Mouse (Mus musculus) intestine, postnatal 0 days (tissue): Measurements from ENCODE around the gene Fuca1. TPM values are rescaled to one million over a fixed set of nuclear protein-coding genes. Genes with fewer than 3 reads are reported as not detected.

Experiments used
- ATAC-seq: fragments of 200-750 bp; cut with Nextera tagmentation; 2 replicates; pipeline ENCODE4 v1.8.0; 2017; ENCODE audit warnings: mild to moderate bottlenecking, moderate TSS enrichment, moderate library complexity
- H3K27ac ChIP-seq: fragments of 300-500 bp; sonication (generic); 2 replicates; pipeline ENCODE4 v1.5.1; 2014; ENCODE audit warnings: mild to moderate bottlenecking, low read depth, low read length, moderate library complexity
- H3K27me3 ChIP-seq: fragments of 300-500 bp; sonication (generic); replicated peaks from 2 replicates; pipeline ENCODE4 v1.6.1; 2014; ENCODE audit warnings: low read length, mixed read lengths; ENCODE audit not compliant: control insufficient read depth, insufficient read depth
- H3K36me3 ChIP-seq: fragments of 300-500 bp; sonication (generic); 2 replicates; pipeline ENCODE4 v1.6.1; 2014; ENCODE audit warnings: mild to moderate bottlenecking, moderate library complexity; ENCODE audit not compliant: control insufficient read depth, insufficient read depth
- H3K4me1 ChIP-seq: fragments of 300-500 bp; sonication (generic); replicated peaks from 2 replicates; pipeline ENCODE4 v1.6.1; 2014; ENCODE audit warnings: antibody characterized with exemption, low read length, mixed read lengths; ENCODE audit not compliant: control insufficient read depth, insufficient read depth
- H3K4me2 ChIP-seq: fragments of 300-500 bp; sonication (generic); replicated peaks from 2 replicates; pipeline ENCODE4 v1.6.1; 2014; ENCODE audit warnings: low read depth, mild to moderate bottlenecking, moderate library complexity
- H3K4me3 ChIP-seq: fragments of 300-500 bp; sonication (generic); 2 replicates; pipeline ENCODE4 v1.5.1; 2014; ENCODE audit warnings: low read depth, low read length
- H3K9ac ChIP-seq: fragments of 300-500 bp; sonication (generic); 2 replicates; pipeline ENCODE4 v1.6.1; 2014; ENCODE audit warnings: mild to moderate bottlenecking, low read depth, low read length
- H3K9me3 ChIP-seq: fragments of 300-500 bp; sonication (generic); 2 replicates; pipeline ENCODE4 v1.6.1; 2016; ENCODE audit warnings: mixed run types; ENCODE audit not compliant: control insufficient read depth
- CTCF ChIP-seq: sonication (generic); IDR thresholded peaks from 2 replicates; pipeline ENCODE4 v1.5.1; 2016; ENCODE audit warnings: low read depth, mild to moderate bottlenecking, control low read depth, antibody characterized with exemption, moderate library complexity
- WGBS: fragments of 180-500 bp; shearing (Covaris S2); extraction: QIAGEN DNeasy Blood & Tissue Kit; methylation state at CpG from one replicate; pipeline ENCODE4 v1.1.7; 2014; 5-methylcytosine and 5-hydroxymethylcytosine counted together
- polyA plus RNA-seq: library from polyadenylated mRNA; unstranded; fragments of >200 nt; fragmentation: Nextera tagmentation; extraction: Ambion mirVana; gene quantifications from 2 replicates; pipeline ENCODE4 v1.2.1, GENCODE M21; 2015

Fuca1 gene
- polyA plus RNA-seq, 1 experiment from 2014 or later, result 717 TPM

DNA sequence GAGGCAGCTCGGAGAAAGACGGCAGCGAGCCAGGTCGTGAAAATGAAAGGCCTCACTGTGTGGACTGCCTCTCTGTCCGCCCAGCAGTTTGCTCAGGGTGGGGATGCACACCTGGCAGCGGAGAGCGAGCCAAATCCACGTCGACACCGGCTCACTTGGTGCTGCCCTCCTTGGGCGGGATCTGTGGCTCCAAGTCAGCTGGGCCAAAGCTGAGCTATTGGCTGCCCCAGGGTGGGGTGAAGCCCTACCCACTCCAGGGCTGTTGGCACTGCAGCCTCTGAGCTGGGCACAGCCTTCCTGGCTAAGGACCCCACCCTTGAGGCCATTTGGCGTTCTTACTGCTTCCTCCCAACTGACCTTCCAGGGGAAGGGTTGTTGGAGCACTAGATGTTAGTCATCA, 43.9 kb downstream of the Fuca1 start:
- ATAC-seq, result peak; percentile 67
- Histone ChIP-seq H3K9ac (peak overlapping the region; percentile 78), H3K4me1 (no peaks in the 10 kb centered on the region), H3K27ac (peak overlapping the region; percentile 89), H3K4me3 (peak overlapping the region; percentile 70), H3K36me3 (peaks cover 57% of the 10 kb centered on the region), H3K4me2 (peak overlapping the region; percentile 97), H3K27me3 (no peaks in the 10 kb centered on the region), H3K9me3 (no peaks in the 10 kb centered on the region)
- peak; percentile 32 for TF ChIP-seq CTCF
- WGBS, result 2% methylated on average over 12 of the region's 12 CpGs

GRCm38 (mm10) chr4:135965113-135965512, 44.6 kb downstream of the Fuca1 start:
- H3K9ac ChIP-seq, result peak overlapping the region; percentile 31; the same call in 1 of the 2 replicates
- peaks cover 57% of the 10 kb centered on the region for H3K36me3 ChIP-seq
- no peaks in the 10 kb centered on the region for H3K4me1 ChIP-seq
- no peak overlapping the region for H3K4me3 ChIP-seq
- H3K27me3 ChIP-seq, result no peaks in the 10 kb centered on the region
- no peak for TF ChIP-seq CTCF
- no peak for ATAC-seq
- peak overlapping the region; percentile 89 for H3K27ac ChIP-seq
- WGBS, result 73% methylated on average over 9 of the region's 9 CpGs
- H3K4me2 ChIP-seq, result peak overlapping the region; percentile 97
- H3K9me3 ChIP-seq, result no peaks in the 10 kb centered on the region

- H3K27ac ChIP-seq, result no peak overlapping the region
- H3K27me3 ChIP-seq, result no peaks in the 10 kb centered on the region
- H3K9ac ChIP-seq, result no peak overlapping the region
- H3K4me1 ChIP-seq, result no peaks in the 10 kb centered on the region
- H3K4me3 ChIP-seq, result no peak overlapping the region
- no peak for TF ChIP-seq CTCF
- 89% methylated on average over 16 of the region's 16 CpGs for WGBS
- no peak overlapping the region for H3K4me2 ChIP-seq
- peaks cover 55% of the 10 kb centered on the region for H3K36me3 ChIP-seq
- H3K9me3 ChIP-seq, result no peaks in the 10 kb centered on the region
- ATAC-seq, result no peak
These were observed 45.7 kb downstream of the Fuca1 start for GRCm38 (mm10) chr4:135966283-135966682.

- Histone ChIP-seq H3K27ac (no peak overlapping the region), H3K36me3 (peaks cover 46% of the 10 kb centered on the region), H3K4me2 (no peak overlapping the region), H3K9ac (no peak overlapping the region), H3K4me3 (no peak overlapping the region), H3K4me1 (peaks cover 5% of the 10 kb centered on the region; the same call in 1 of the 2 replicates), H3K9me3 (no peaks in the 10 kb centered on the region), H3K27me3 (no peaks in the 10 kb centered on the region)
- ATAC-seq, result no peak
- 85% methylated on average over 18 of the region's 18 CpGs for WGBS
- TF ChIP-seq CTCF, result no peak
These were observed 46.7 kb downstream of the Fuca1 start for GRCm38 (mm10) chr4:135967086-135967760.

- no peaks in the 10 kb centered on the region for H3K27me3 ChIP-seq
- H3K4me2 ChIP-seq, result no peak overlapping the region
- no peak overlapping the region for H3K9ac ChIP-seq
- peaks cover 46% of the 10 kb centered on the region for H3K36me3 ChIP-seq
- H3K27ac ChIP-seq, result no peak overlapping the region
- H3K9me3 ChIP-seq, result no peaks in the 10 kb centered on the region
- no peak for ATAC-seq
- no peak for TF ChIP-seq CTCF
- no peak overlapping the region for H3K4me3 ChIP-seq
- peaks cover 10% of the 10 kb centered on the region for H3K4me1 ChIP-seq
- WGBS, result 75% methylated on average over 18 of the region's 19 CpGs
These were observed 47.8 kb downstream of the Fuca1 start for GRCm38 (mm10) chr4:135968271-135968869.

GRCm38 (mm10) chr4:135969070-135969750, 48.7 kb downstream of the Fuca1 start:
- Histone ChIP-seq H3K36me3 (peaks cover 46% of the 10 kb centered on the region), H3K4me2 (no peak overlapping the region), H3K27me3 (no peaks in the 10 kb centered on the region), H3K27ac (no peak overlapping the region), H3K4me1 (peaks cover 10% of the 10 kb centered on the region), H3K9me3 (no peaks in the 10 kb centered on the region), H3K9ac (no peak overlapping the region), H3K4me3 (no peak overlapping the region)
- ATAC-seq, result no peak
- TF ChIP-seq CTCF, result no peak
- WGBS, result 88% methylated on average over 13 of the region's 13 CpGs
